Mouse (Mus musculus) stomach, embryonic 15.5 days (tissue): Measurements from ENCODE around the gene Frmpd1. TPM values are rescaled to one million over a fixed set of nuclear protein-coding genes. Genes with fewer than 3 reads are reported as not detected.
A peak's percentile ranks its signal among the peaks of the same experiment; 100 is the strongest.

Source experiments
- ATAC-seq: fragments of 200-750 bp; cut with Nextera tagmentation; 2 replicates; pipeline ENCODE4 v1.8.0; 2017; ENCODE audit warnings: low read depth, moderate number of reproducible peaks, moderate TSS enrichment; ENCODE audit not compliant: insufficient read depth, low FRiP score
- H3K27ac ChIP-seq: fragments of 300-500 bp; sonication (generic); 2 replicates; pipeline ENCODE4 v1.5.1; 2015; ENCODE audit warnings: mild to moderate bottlenecking, inconsistent platforms
- H3K27me3 ChIP-seq: fragments of 300-500 bp; sonication (generic); replicated peaks from 2 replicates; pipeline ENCODE4 v1.6.1; 2015; ENCODE audit warnings: inconsistent platforms
- H3K36me3 ChIP-seq: fragments of 300-500 bp; sonication (generic); 2 replicates; pipeline ENCODE4 v1.6.1; 2015; ENCODE audit warnings: inconsistent platforms
- H3K4me1 ChIP-seq: fragments of 300-500 bp; sonication (generic); 2 replicates; pipeline ENCODE4 v1.6.1; 2015; ENCODE audit warnings: inconsistent platforms
- H3K4me2 ChIP-seq: fragments of 300-500 bp; sonication (generic); 2 replicates; pipeline ENCODE4 v1.6.1; 2015; ENCODE audit warnings: mild to moderate bottlenecking, inconsistent platforms
- H3K4me3 ChIP-seq: fragments of 300-500 bp; sonication (generic); replicated peaks from 2 replicates; pipeline ENCODE4 v1.5.1; 2015; ENCODE audit warnings: inconsistent platforms
- H3K9ac ChIP-seq: fragments of 300-500 bp; sonication (generic); 2 replicates; pipeline ENCODE4 v1.6.1; 2015; ENCODE audit warnings: inconsistent platforms
- H3K9me3 ChIP-seq: fragments of 300-500 bp; sonication (generic); 2 replicates; pipeline ENCODE4 v1.6.1; 2016; ENCODE audit warnings: inconsistent platforms
- WGBS: fragments of 180-500 bp; shearing (Covaris S2); methylation state at CpG from one replicate; pipeline ENCODE4 v1.1.7; 2015; 5-methylcytosine and 5-hydroxymethylcytosine counted together
- polyA plus RNA-seq: library from polyadenylated mRNA; unstranded; fragments of >200 nt; fragmentation: Nextera tagmentation; extraction: Ambion mirVana; gene quantifications from 2 replicates; pipeline ENCODE4 v1.2.1, GENCODE M21; 2015

Frmpd1 gene
- polyA plus RNA-seq, 1 experiment from 2014 or later: 0.74 TPM

GRCm38 (mm10) chr4:45286318-45286717 is 101.6 kb downstream of the Frmpd1 start:
- Histone ChIP-seq H3K27me3 (no peaks in the 10 kb centered on the region), H3K27ac (no peak overlapping the region), H3K9ac (no peak overlapping the region), H3K4me2 (no peak overlapping the region), H3K4me3 (no peak overlapping the region), H3K4me1 (no peaks in the 10 kb centered on the region), H3K36me3 (no peaks in the 10 kb centered on the region), H3K9me3 (no peaks in the 10 kb centered on the region)
- 41% methylated on average over 3 of the region's 3 CpGs for WGBS
- ATAC-seq: no peak

DNA sequence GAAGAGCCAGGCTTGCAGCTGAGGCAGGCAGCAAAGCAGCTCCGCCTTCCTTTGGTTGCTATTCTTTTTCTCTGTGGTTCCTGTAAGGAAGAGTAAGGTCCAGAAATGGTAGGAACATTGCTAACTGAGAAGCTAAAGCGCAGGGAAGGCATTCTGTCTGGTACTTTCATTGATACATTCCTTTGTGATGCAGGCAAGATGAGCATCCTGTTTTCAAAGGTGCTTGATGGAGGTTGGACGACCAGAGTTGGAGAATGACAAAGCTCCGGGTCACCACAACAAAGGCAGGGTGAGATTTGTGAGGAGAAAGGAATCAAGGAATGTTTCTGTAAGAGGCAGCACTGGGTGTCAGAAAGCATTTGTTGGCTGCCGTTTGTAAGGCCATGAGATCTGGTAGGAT is 103.2 kb downstream of the Frmpd1 start:
- Histone ChIP-seq H3K4me1 (no peaks in the 10 kb centered on the region), H3K4me2 (no peak overlapping the region), H3K27ac (no peak overlapping the region), H3K36me3 (no peaks in the 10 kb centered on the region), H3K27me3 (no peaks in the 10 kb centered on the region), H3K9me3 (no peaks in the 10 kb centered on the region), H3K9ac (no peak overlapping the region), H3K4me3 (no peak overlapping the region)
- WGBS: 73% methylated on average over 5 of the region's 5 CpGs
- no peak for ATAC-seq

GRCm38 (mm10) chr4:45296662-45297564 is 112.2 kb downstream of the Frmpd1 start, which contains the start of gene Trmt10b:
Gene Trmt10b (plus strand): TSS chr4:45297127.
- H3K27ac ChIP-seq: no peak within 1 kb of the TSS
- whole genome bisulfite sequencing: 17% methylated on average over 27 of the region's 27 CpGs
- no peaks in the 10 kb centered on the region for H3K9me3 ChIP-seq
- peak within 1 kb of the TSS; percentile 76 for H3K4me3 ChIP-seq
- H3K4me1 ChIP-seq: 0 out of 2 replicates have a peak, but pooled peaks cover 3% of the 10 kb centered on the region
- H3K4me2 ChIP-seq: peak within 1 kb of the TSS; percentile 62
- H3K27me3 ChIP-seq: no peaks in the 10 kb centered on the region
- peak; percentile 72; the same call in 1 of the 2 replicates for ATAC-seq
- peaks cover 7% of the 10 kb centered on the region; the same call in 1 of the 2 replicates for H3K36me3 ChIP-seq
- H3K9ac ChIP-seq: peak within 1 kb of the TSS; percentile 43

GRCm38 (mm10) chr4:45305536-45305935 is 120.9 kb downstream of the Frmpd1 start:
- WGBS: 97% methylated on average over 14 of the region's 14 CpGs
- Histone ChIP-seq H3K27ac (no peak overlapping the region), H3K4me1 (no peaks in the 10 kb centered on the region), H3K9ac (no peak overlapping the region), H3K9me3 (no peaks in the 10 kb centered on the region), H3K4me3 (no peak overlapping the region), H3K4me2 (no peak overlapping the region), H3K36me3 (peaks cover 16% of the 10 kb centered on the region), H3K27me3 (no peaks in the 10 kb centered on the region)
- ATAC-seq: no peak

DNA sequence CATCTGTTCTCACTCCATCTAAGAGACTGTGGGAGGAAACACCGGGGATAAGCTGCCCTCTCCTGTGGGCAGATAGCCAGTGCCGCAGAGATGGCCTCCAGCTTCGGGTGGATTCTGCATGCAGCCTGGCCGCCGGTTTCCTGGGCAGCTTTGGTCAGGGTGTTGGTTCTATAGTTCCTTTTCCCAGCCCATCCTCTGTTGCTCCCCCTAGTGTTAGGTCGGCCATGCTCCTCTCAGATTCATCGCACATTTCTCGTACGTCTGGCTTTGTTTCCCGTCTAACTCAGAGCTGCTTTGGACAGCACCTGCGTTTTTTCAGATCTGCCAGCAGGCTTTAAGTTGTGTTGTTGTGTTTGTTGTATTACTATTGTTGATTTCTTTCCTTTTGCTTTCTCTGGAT is 123.4 kb downstream of the Frmpd1 start:
- H3K9me3 ChIP-seq: no peaks in the 10 kb centered on the region
- 44% methylated on average over 11 of the region's 11 CpGs for WGBS
- H3K27me3 ChIP-seq: no peaks in the 10 kb centered on the region
- no peak overlapping the region for H3K4me3 ChIP-seq
- no peak overlapping the region for H3K9ac ChIP-seq
- H3K27ac ChIP-seq: no peak overlapping the region
- H3K4me2 ChIP-seq: no peak overlapping the region
- H3K4me1 ChIP-seq: no peaks in the 10 kb centered on the region
- H3K36me3 ChIP-seq: peaks cover 15% of the 10 kb centered on the region
- ATAC-seq: no peak

- no peak for ATAC-seq
- 91% methylated on average over 6 of the region's 6 CpGs for WGBS
- peaks cover 15% of the 10 kb centered on the region for H3K36me3 ChIP-seq
Observed at GRCm38 (mm10) chr4:45308606-45309005, 123.9 kb downstream of the Frmpd1 start.

DNA sequence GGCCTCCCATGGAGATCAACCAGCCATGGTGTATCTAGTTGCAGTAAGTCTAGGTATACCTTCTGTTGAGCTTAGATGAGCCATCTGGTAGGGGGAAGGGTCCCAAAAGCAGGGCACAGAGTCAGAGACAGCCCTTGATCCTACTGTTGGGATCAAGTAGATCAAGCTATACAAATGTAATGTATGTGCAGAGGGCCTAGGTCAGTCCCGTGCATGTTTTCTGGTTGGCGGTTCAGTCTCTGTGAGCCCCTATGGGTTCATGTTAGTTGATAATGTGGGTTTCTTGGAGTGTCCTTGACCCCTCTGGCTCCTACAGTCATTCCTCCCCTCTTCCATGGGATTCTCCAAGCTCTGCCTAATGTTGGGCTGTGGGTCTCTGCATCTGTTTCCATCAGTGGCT is 126.4 kb downstream of the Frmpd1 start:
- no peaks in the 10 kb centered on the region for H3K4me1 ChIP-seq
- no peak overlapping the region for H3K4me2 ChIP-seq
- H3K36me3 ChIP-seq: peaks cover 12% of the 10 kb centered on the region
- 92% methylated on average over 2 of the region's 2 CpGs for WGBS
- no peak overlapping the region for H3K9ac ChIP-seq
- no peak overlapping the region for H3K4me3 ChIP-seq
- no peaks in the 10 kb centered on the region for H3K27me3 ChIP-seq
- H3K27ac ChIP-seq: no peak overlapping the region
- no peaks in the 10 kb centered on the region for H3K9me3 ChIP-seq
- no peak for ATAC-seq

More at GRCm38 (mm10) chr4:45308606-45309005, 123.9 kb downstream of the Frmpd1 start:
- Histone ChIP-seq H3K9me3 (no peaks in the 10 kb centered on the region), H3K27me3 (no peaks in the 10 kb centered on the region), H3K27ac (no peak overlapping the region), H3K4me2 (no peak overlapping the region), H3K4me1 (no peaks in the 10 kb centered on the region), H3K4me3 (no peak overlapping the region), H3K9ac (no peak overlapping the region)

DNA sequence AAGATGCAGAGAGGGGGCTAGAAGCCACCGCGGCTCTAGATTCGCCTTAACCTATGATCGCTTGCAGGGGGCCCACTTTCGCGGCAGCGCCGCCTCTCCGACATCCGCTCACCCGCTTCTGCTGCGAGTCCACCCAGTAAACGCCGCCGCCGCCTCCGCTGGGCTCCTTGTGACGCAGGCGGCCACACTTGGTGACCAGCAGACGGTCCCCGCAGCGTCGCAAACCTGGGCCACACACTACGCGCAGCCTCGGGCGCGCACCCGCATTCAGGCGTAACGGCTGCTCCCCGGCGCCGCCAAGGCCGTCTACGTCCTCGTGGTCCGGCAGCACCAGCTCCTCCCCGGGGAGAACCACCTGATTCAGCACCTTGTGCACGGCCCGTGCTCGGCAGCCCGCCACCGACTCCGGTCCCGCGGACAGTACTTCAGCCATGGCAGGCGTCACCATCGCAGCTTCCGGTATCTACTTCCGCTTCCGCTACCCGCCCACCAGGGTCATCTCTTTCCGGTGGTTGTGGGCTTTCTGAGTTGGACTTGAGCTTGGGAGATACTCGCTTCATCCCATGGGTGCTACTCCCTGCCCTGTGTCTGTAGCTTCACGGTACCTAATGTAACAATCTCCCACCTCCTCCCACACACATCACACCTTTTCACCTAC is 135.6 kb downstream of the Frmpd1 start:
- H3K36me3 ChIP-seq: 0 out of 2 replicates have a peak, but pooled peaks cover 5% of the 10 kb centered on the region
- H3K4me3 ChIP-seq: peak overlapping the region; percentile 99
- H3K9ac ChIP-seq: peak overlapping the region; percentile 86
- no peaks in the 10 kb centered on the region for H3K9me3 ChIP-seq
- peak; percentile 81 for ATAC-seq
- WGBS: under 1% methylated on average over 56 of the region's 56 CpGs
- peak overlapping the region; percentile 84 for H3K27ac ChIP-seq
- peaks cover 8% of the 10 kb centered on the region; the same call in 1 of the 2 replicates for H3K4me1 ChIP-seq
- no peaks in the 10 kb centered on the region for H3K27me3 ChIP-seq
- peak overlapping the region; percentile 74 for H3K4me2 ChIP-seq

GRCm38 (mm10) chr4:45331139-45331538 is 146.5 kb downstream of the Frmpd1 start:
- no peak overlapping the region for H3K4me3 ChIP-seq
- H3K36me3 ChIP-seq: no peaks in the 10 kb centered on the region
- H3K27ac ChIP-seq: no peak overlapping the region
- H3K4me2 ChIP-seq: no peak overlapping the region
- WGBS: 61% methylated on average over 7 of the region's 7 CpGs
- no peaks in the 10 kb centered on the region for H3K9me3 ChIP-seq
- no peak overlapping the region for H3K9ac ChIP-seq
- H3K4me1 ChIP-seq: no peaks in the 10 kb centered on the region
- no peak for ATAC-seq
- no peaks in the 10 kb centered on the region for H3K27me3 ChIP-seq

DNA sequence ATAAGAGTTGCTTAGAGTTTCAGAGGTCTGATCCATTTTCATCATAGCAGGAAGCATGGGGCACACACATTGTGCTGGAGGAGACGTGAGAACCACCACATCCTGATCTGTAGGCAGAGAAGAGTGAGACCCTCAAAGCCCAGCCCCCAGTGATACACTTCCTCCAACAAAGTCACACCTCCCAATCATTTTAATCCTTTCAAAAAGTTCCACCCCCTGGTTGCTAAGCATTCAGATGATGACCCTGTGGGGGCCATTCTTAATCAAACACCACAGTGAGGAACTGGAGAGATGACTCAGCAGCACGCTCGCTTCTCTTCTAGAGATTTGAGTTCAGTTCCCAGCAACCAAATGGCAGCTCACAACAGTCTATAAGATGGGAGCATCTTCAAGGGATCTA is 147.8 kb downstream of the Frmpd1 start:
- Histone ChIP-seq H3K36me3 (no peaks in the 10 kb centered on the region), H3K27ac (no peak overlapping the region), H3K9me3 (no peaks in the 10 kb centered on the region), H3K9ac (no peak overlapping the region), H3K4me2 (no peak overlapping the region), H3K4me1 (no peaks in the 10 kb centered on the region), H3K27me3 (no peaks in the 10 kb centered on the region), H3K4me3 (no peak overlapping the region)
- WGBS: 62% methylated on average over 3 of the region's 3 CpGs
- ATAC-seq: no peak
